Mouse (Mus musculus): ENCODE results near the gene Dek.

DNA sequence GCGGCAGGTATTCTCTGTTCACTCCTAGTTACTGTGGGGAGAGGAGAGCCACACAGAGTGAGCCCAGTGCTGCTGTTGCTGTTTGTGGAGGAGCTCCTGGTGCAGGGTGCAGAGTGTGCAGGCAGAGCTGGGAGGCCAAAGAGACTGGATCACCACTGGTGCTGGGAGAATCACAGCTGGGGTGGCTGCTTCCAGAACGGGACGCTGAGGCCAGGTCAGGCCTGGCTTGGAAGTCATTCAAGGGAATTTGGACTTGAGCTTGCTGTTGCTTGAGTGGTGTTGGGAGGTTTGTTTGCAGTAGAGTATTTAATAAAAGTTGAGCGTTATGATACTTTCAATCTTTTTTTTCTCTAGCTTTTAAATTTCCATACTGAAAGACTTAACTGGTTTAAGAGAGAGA is 58.0 kb downstream of the Dek start:
- TF ChIP-seq CTCF (IDR thresholded peaks at IDR 0.05; ENCODE audit: low read depth) = no peak
- no peak for TF ChIP-seq EP300 (IDR thresholded peaks at IDR 0.05; ENCODE audit: low read depth)
